Mouse (Mus musculus): ENCODE data around the gene Gm10643.

- TF ChIP-seq POLR2A (IDR thresholded peaks at IDR 0.05; ENCODE audit: low read depth, low read length) (peak; percentile 54), CTCF (conservative IDR thresholded peaks at IDR 0.05; ENCODE audit: insufficient read depth, insufficient read length, low read depth, low read length) (no peak)
These were observed 2.2 kb upstream of the Gm10643 start for GRCm38 (mm10) chr8:84067047-84067573.
